Mouse (Mus musculus) hindbrain, embryonic 12.5 days (tissue): Measurements from ENCODE around the gene Calm3. TPM values are rescaled to one million over a fixed set of nuclear protein-coding genes. Genes with fewer than 3 reads are reported as not detected.

Experiments
- ATAC-seq: fragments of 200-750 bp; cut with Nextera tagmentation; 2 replicates; pipeline ENCODE4 v1.8.0; 2017; ENCODE audit warnings: moderate TSS enrichment; ENCODE audit not compliant: low FRiP score
- H3K27ac ChIP-seq: fragments of 300-500 bp; sonication (generic); 2 replicates; pipeline ENCODE4 v1.5.1; 2016; ENCODE audit warnings: mild to moderate bottlenecking
- H3K27me3 ChIP-seq: fragments of 300-500 bp; sonication (generic); 2 replicates; pipeline ENCODE4 v1.6.1; 2016; ENCODE audit warnings: mild to moderate bottlenecking
- H3K36me3 ChIP-seq: fragments of 300-500 bp; sonication (generic); 2 replicates; pipeline ENCODE4 v1.6.1; 2016; ENCODE audit warnings: mild to moderate bottlenecking
- H3K4me1 ChIP-seq: fragments of 300-500 bp; sonication (generic); 2 replicates; pipeline ENCODE4 v1.6.1; 2016
- H3K4me2 ChIP-seq: fragments of 300-500 bp; sonication (generic); replicated peaks from 2 replicates; pipeline ENCODE4 v1.6.1; 2016; ENCODE audit warnings: mild to moderate bottlenecking
- H3K4me3 ChIP-seq: fragments of 300-500 bp; sonication (generic); 2 replicates; pipeline ENCODE4 v1.5.1; 2016; ENCODE audit warnings: mild to moderate bottlenecking
- H3K9ac ChIP-seq: fragments of 300-500 bp; sonication (generic); 2 replicates; pipeline ENCODE4 v1.6.1; 2016; ENCODE audit warnings: mild to moderate bottlenecking, moderate library complexity
- H3K9me3 ChIP-seq: fragments of 300-500 bp; sonication (generic); replicated peaks from 2 replicates; pipeline ENCODE4 v1.6.1; 2016; ENCODE audit warnings: mild to moderate bottlenecking
- WGBS: fragments of 180-500 bp; shearing (Covaris S2); methylation state at CpG from one replicate; pipeline ENCODE4 v1.1.7; 2016; 5-methylcytosine and 5-hydroxymethylcytosine counted together
- polyA plus RNA-seq: library from polyadenylated mRNA; unstranded; fragments of >200 nt; fragmentation: Nextera tagmentation; extraction: Ambion mirVana; gene quantifications from 2 replicates; pipeline ENCODE4 v1.2.1, GENCODE M21; 2016

Gene Calm3
- polyA plus RNA-seq, 1 experiment from 2014 or later: 210 TPM

GRCm38 (mm10) chr7:16948923-16949458 lies 25.1 kb upstream of the Calm3 start:
- peak overlapping the region; percentile 85 for H3K4me2 ChIP-seq
- H3K9ac ChIP-seq: 0 out of 2 replicates have a peak overlapping the region, but pooled peaks have one; percentile 58
- ATAC-seq: no peak
- H3K36me3 ChIP-seq: no peaks in the 10 kb centered on the region
- H3K27ac ChIP-seq: 0 out of 2 replicates have a peak overlapping the region, but pooled peaks have one; percentile 68
- H3K4me1 ChIP-seq: peaks cover 63% of the 10 kb centered on the region
- H3K9me3 ChIP-seq: no peaks in the 10 kb centered on the region
- peak overlapping the region; percentile 70; the same call in 1 of the 2 replicates for H3K4me3 ChIP-seq
- WGBS: 54% methylated on average over 8 of the region's 8 CpGs
- H3K27me3 ChIP-seq: peaks cover 46% of the 10 kb centered on the region

- peak overlapping the region; percentile 85 for H3K4me2 ChIP-seq
- peak overlapping the region; percentile 79 for H3K9ac ChIP-seq
- peaks cover 68% of the 10 kb centered on the region for H3K4me1 ChIP-seq
- H3K4me3 ChIP-seq: peak overlapping the region; percentile 70
- 0 out of 2 replicates have a peak, but pooled peaks have one; percentile 5 for ATAC-seq
- WGBS: 1% methylated on average over 4 of the region's 4 CpGs
- H3K36me3 ChIP-seq: no peaks in the 10 kb centered on the region
- no peaks in the 10 kb centered on the region for H3K9me3 ChIP-seq
- peak overlapping the region; percentile 58 for H3K27ac ChIP-seq
- peaks cover 46% of the 10 kb centered on the region for H3K27me3 ChIP-seq
Observed at GRCm38 (mm10) chr7:16947959-16948361, 24.0 kb upstream of the Calm3 start.

DNA sequence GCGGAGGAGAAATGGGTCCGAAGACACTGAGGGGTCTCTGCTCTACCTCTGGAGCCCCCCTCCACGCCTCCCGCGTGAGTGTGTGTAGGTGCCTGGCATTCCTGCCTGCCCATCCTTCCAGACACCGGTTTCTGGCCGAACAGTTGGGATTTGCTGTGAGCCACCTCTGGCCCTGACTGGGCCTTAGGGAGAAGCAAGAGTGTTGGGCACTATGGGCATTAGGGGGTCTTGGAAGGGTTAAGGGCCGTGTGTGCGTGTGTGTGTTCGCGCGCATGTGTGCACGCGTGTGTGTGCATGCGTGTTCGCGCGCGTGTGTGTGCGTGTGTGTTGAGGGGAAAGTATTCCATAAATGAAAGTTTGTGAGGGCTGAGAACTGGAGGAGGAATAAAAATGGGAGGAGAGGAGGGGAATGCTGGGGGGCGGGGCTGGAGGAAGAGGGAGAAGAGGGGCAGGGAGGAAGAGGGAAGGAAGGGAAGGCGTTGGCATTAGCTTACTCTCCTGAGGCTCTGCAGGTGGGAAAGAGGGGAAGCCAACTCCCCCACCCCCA lies 23.5 kb upstream of the Calm3 start:
- H3K9ac ChIP-seq: peak overlapping the region; percentile 79
- peak overlapping the region; percentile 70 for H3K4me3 ChIP-seq
- 19% methylated on average over 22 of the region's 22 CpGs for WGBS
- peak overlapping the region; percentile 85 for H3K4me2 ChIP-seq
- peaks cover 68% of the 10 kb centered on the region for H3K4me1 ChIP-seq
- no peaks in the 10 kb centered on the region for H3K36me3 ChIP-seq
- no peak for ATAC-seq
- H3K27me3 ChIP-seq: peaks cover 46% of the 10 kb centered on the region
- no peaks in the 10 kb centered on the region for H3K9me3 ChIP-seq
- peak overlapping the region; percentile 58 for H3K27ac ChIP-seq

GRCm38 (mm10) chr7:16946441-16947348 lies 22.8 kb upstream of the Calm3 start:
- peak overlapping the region; percentile 58 for H3K27ac ChIP-seq
- H3K4me1 ChIP-seq: peaks cover 68% of the 10 kb centered on the region

GRCm38 (mm10) chr7:16945419-16945818 lies 21.5 kb upstream of the Calm3 start:
- Histone ChIP-seq H3K4me3 (peak overlapping the region; percentile 70), H3K27me3 (peaks cover 46% of the 10 kb centered on the region), H3K4me2 (peak overlapping the region; percentile 85), H3K9ac (peak overlapping the region; percentile 79), H3K27ac (peak overlapping the region; percentile 89; the same call in 1 of the 2 replicates), H3K4me1 (peaks cover 67% of the 10 kb centered on the region), H3K9me3 (no peaks in the 10 kb centered on the region), H3K36me3 (no peaks in the 10 kb centered on the region)
- 8% methylated on average over 17 of the region's 17 CpGs for WGBS
- no peak for ATAC-seq

More at GRCm38 (mm10) chr7:16946441-16947348, 22.8 kb upstream of the Calm3 start:
- no peaks in the 10 kb centered on the region for H3K9me3 ChIP-seq
- H3K36me3 ChIP-seq: no peaks in the 10 kb centered on the region
- H3K27me3 ChIP-seq: peaks cover 46% of the 10 kb centered on the region
- no peak for ATAC-seq
- 2% methylated on average over 53 of the region's 53 CpGs for WGBS
- peak overlapping the region; percentile 70 for H3K4me3 ChIP-seq
- peak overlapping the region; percentile 79 for H3K9ac ChIP-seq
- H3K4me2 ChIP-seq: peak overlapping the region; percentile 85

GRCm38 (mm10) chr7:16944808-16945315 lies 20.9 kb upstream of the Calm3 start:
- H3K4me1 ChIP-seq: peaks cover 67% of the 10 kb centered on the region
- peak overlapping the region; percentile 70 for H3K4me3 ChIP-seq
- peak overlapping the region; percentile 85 for H3K4me2 ChIP-seq
- H3K27me3 ChIP-seq: peaks cover 46% of the 10 kb centered on the region
- H3K9ac ChIP-seq: peak overlapping the region; percentile 79
- peak; percentile 29; the same call in 1 of the 2 replicates for ATAC-seq
- 1% methylated on average over 22 of the region's 22 CpGs for WGBS
- peak overlapping the region; percentile 89 for H3K27ac ChIP-seq
- no peaks in the 10 kb centered on the region for H3K36me3 ChIP-seq
- H3K9me3 ChIP-seq: no peaks in the 10 kb centered on the region

- Histone ChIP-seq H3K4me1 (peaks cover 62% of the 10 kb centered on the region), H3K9me3 (no peaks in the 10 kb centered on the region), H3K9ac (peak within 1 kb of the TSS; percentile 79), H3K27ac (peak within 1 kb of the TSS; percentile 89), H3K4me3 (peak within 1 kb of the TSS; percentile 70), H3K36me3 (no peaks in the 10 kb centered on the region), H3K27me3 (peaks cover 43% of the 10 kb centered on the region), H3K4me2 (peak within 1 kb of the TSS; percentile 85)
- WGBS: 14% methylated on average over 36 of the region's 36 CpGs
- ATAC-seq: peak; percentile 90
Observed at GRCm38 (mm10) chr7:16944061-16944807, 20.3 kb upstream of the Calm3 start, which contains the start of gene Pnmal2. Gene Pnmal2 (plus strand): TSS chr7:16944682.

- H3K36me3 ChIP-seq: no peaks in the 10 kb centered on the region
- H3K4me2 ChIP-seq: no peak overlapping the region
- peaks cover 29% of the 10 kb centered on the region for H3K27me3 ChIP-seq
- 50% methylated on average over 4 of the region's 4 CpGs for WGBS
- peak overlapping the region; percentile 89 for H3K27ac ChIP-seq
- H3K4me1 ChIP-seq: peaks cover 59% of the 10 kb centered on the region
- ATAC-seq: no peak
- no peaks in the 10 kb centered on the region for H3K9me3 ChIP-seq
- H3K9ac ChIP-seq: no peak overlapping the region
- no peak overlapping the region for H3K4me3 ChIP-seq
Observed at GRCm38 (mm10) chr7:16942861-16943260, 18.9 kb upstream of the Calm3 start.

DNA sequence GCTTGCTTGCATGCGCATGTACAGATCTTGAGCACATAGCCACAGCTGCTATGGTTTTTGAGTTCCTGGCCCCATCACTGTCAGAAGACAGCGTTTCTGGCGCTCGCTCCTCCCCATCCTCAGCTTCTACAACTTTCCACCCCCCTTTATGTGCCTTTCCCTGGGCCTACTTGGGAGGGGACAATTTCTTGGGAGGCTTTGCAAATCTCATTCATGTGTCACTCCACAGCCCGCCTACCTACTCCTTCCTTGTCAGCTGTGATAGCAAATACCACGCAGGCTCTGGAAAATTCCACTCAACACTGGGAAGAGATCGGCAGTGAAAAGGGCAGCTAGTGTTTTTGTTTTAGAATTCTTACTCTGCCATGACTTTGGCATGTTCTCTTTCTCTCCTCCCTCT lies 16.4 kb upstream of the Calm3 start:
- no peak overlapping the region for H3K9ac ChIP-seq
- WGBS: 43% methylated on average over 7 of the region's 7 CpGs
- peak overlapping the region; percentile 53; the same call in 1 of the 2 replicates for H3K27ac ChIP-seq
- peaks cover 4% of the 10 kb centered on the region for H3K27me3 ChIP-seq
- H3K4me1 ChIP-seq: peaks cover 34% of the 10 kb centered on the region
- no peak overlapping the region for H3K4me2 ChIP-seq
- no peaks in the 10 kb centered on the region for H3K36me3 ChIP-seq
- H3K9me3 ChIP-seq: no peaks in the 10 kb centered on the region
- no peak overlapping the region for H3K4me3 ChIP-seq
- no peak for ATAC-seq

DNA sequence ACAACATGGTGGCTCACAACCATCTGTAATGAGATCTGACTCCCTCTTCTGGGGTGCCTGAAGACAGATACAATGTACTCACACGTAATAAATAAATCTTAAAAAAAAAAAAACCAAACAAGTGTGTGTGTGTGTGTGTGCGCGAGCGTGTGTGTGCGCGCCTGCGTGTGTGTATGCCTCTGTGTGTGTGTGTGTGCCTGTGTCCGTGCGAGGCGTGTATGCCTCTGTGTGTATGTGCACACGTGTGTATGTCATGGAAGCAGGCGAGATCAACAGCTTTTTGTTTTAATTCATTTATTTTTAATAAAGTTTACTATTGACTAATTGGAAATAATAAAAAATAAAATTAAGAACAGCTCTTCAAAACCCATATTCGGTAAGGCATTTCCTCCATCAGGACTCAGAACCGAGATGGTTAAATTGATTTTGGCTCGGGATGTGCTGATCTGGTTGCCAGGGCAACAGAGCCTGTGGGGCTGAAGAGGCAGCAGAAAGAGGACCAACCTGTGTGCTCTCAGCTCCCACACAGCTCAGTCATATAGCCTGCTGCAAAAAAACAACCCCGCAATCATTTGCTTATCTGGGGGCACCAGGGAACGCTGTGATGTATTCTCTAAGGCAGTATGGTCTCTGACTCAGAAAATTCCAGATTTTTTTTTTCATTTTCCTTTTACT lies 14.3 kb upstream of the Calm3 start:
- 68% methylated on average over 17 of the region's 17 CpGs for WGBS
- Histone ChIP-seq H3K36me3 (no peaks in the 10 kb centered on the region), H3K4me1 (peaks cover 26% of the 10 kb centered on the region), H3K9me3 (no peaks in the 10 kb centered on the region), H3K27me3 (no peaks in the 10 kb centered on the region), H3K4me3 (no peak overlapping the region), H3K9ac (no peak overlapping the region), H3K27ac (peak overlapping the region; percentile 79), H3K4me2 (peak overlapping the region; percentile 38)
- ATAC-seq: peak; percentile 77

GRCm38 (mm10) chr7:16937312-16937711 lies 13.4 kb upstream of the Calm3 start:
- Histone ChIP-seq H3K36me3 (no peaks in the 10 kb centered on the region), H3K27me3 (no peaks in the 10 kb centered on the region), H3K9ac (no peak overlapping the region), H3K4me1 (peaks cover 35% of the 10 kb centered on the region), H3K27ac (no peak overlapping the region), H3K4me3 (no peak overlapping the region), H3K9me3 (no peaks in the 10 kb centered on the region), H3K4me2 (no peak overlapping the region)
- WGBS: 45% methylated on average over 4 of the region's 4 CpGs
- no peak for ATAC-seq
